In genomic region chr13:30986934-30987455, GRCm38 (mm10) we compare ENCODE assay signal across 7 mouse cellular contexts. TPM values are rescaled to one million over a fixed set of nuclear protein-coding genes. Genes with fewer than 3 reads are reported as not detected.
DNase-seq lines count a peak whose midpoint lies in the region; ATAC-seq and TF ChIP-seq lines count a peak whose summit lies in the region.

No protein-coding gene starts in this region.

- TF ChIP-seq CTCF in left cerebral cortex, adult 2 months (IDR thresholded peaks at IDR 0.05), result no peak

- H3K27ac ChIP-seq in left cerebral cortex, adult 2 months, result peak overlapping the region; percentile 83

- peak; percentile 65 for ATAC-seq in monocyte, adult 5-6 weeks (replicated peaks; ENCODE audit: insufficient number of reproducible peaks, low FRiP score, low TSS enrichment, poor library complexity, severe bottlenecking)
- no peak for ATAC-seq in frontal cortex, adult (ENCODE audit: low TSS enrichment)

- intact Hi-C loops in left cerebral cortex, adult 2 months (cut with DNase I), result loop anchor here (5.0 to 10.0 kb wide), 2 partner anchors 422 to 630 kb away; no protein-coding TSS in a partner anchor
- intact Hi-C loops in left cerebral cortex, postnatal 25 days (cut with DNase I), result loop anchor here (5.0 kb wide), 1 partner anchor 630 kb away; no protein-coding TSS in a partner anchor

- DNase-seq in left cerebral cortex, adult 2 months (ENCODE audit: extremely low spot score in 1 of 2, low spot score in 2 of 2), result no peak
- no peak for DNase-seq in left cerebral cortex, postnatal 25 days (ENCODE audit: low spot score in 2 of 2)
- peak; percentile 33 for DNase-seq in cerebellum, adult 11-12 months
- peak; percentile 19 to 28 for DNase-seq in cerebellum, postnatal 36 days
- no peak for DNase-seq in adrenal gland, adult 8-10 months

- no peak overlapping the region for H3K4me3 ChIP-seq in left cerebral cortex, adult 2 months

RNA-seq across cellular contexts. Expression of gene Gm5447, which starts 13.0 kb away (rescaled TPM):
- under 1 TPM in 1 of 2 experiments, not detected in 1; 0.18 TPM for total RNA-seq in left cerebral cortex, adult 2 months (2021)
- not detected for total RNA-seq in left cerebral cortex, postnatal 25 days (2021)
- 1.2 TPM in 1 of 3 replicates, not detected in the others for total RNA-seq in monocyte, adult 5-6 weeks (2017)
- under 1 TPM in 2 of 4 experiments, not detected in 2; 0.15 to 0.31 TPM for total RNA-seq in adrenal gland, adult 8-10 months (2022)

RNA-seq across cellular contexts. Expression of gene Exoc2, which starts 13.1 kb away (rescaled TPM):
- total RNA-seq in left cerebral cortex, adult 2 months (2021), result 10 to 100 TPM; 38.7 to 42.0 TPM
- 10 to 100 TPM; 39.5 to 40.6 TPM for total RNA-seq in left cerebral cortex, postnatal 25 days (2021)
- 48.1 to 83.7 TPM (median 55.4 TPM) in 3 replicates for total RNA-seq in monocyte, adult 5-6 weeks (2017)
- total RNA-seq in adrenal gland, adult 8-10 months (2022), result 10 to 100 TPM; 36.2 to 48.8 (median 41.6) TPM

RNA-seq across cellular contexts. Expression of gene Hus1b, which starts 39.4 kb away (rescaled TPM):
- total RNA-seq in left cerebral cortex, adult 2 months (2021), result 1 to 10 TPM in 1 of 2 experiments, under 1 TPM in 1; 0.38 to 1.4 TPM
- total RNA-seq in left cerebral cortex, postnatal 25 days (2021), result under 1 TPM; 0.27 to 0.71 TPM
- 3.5 to 7.2 TPM (median 4.6 TPM) in 3 replicates for total RNA-seq in monocyte, adult 5-6 weeks (2017)
- total RNA-seq in adrenal gland, adult 8-10 months (2022), result 1 to 10 TPM in 1 of 4 experiments, under 1 TPM in 3; 0.35 to 1.2 (median 0.59) TPM

Comparison
In these comparisons a context has a peak if more than half of its experiments do, and no peak if none do; other contexts are left out.
1. DNase-seq: peak in cerebellum, adult 11-12 months (single experiment) and cerebellum, postnatal 36 days (2 of 2); none in left cerebral cortex, adult 2 months (0 of 2), left cerebral cortex, postnatal 25 days (0 of 2) and adrenal gland, adult 8-10 months (single experiment).